Mouse (Mus musculus): ENCODE data around the gene Tmem56. TPM values are rescaled to one million over a fixed set of nuclear protein-coding genes. Genes with fewer than 3 reads are reported as not detected.

Tmem56 gene
- polyA plus RNA-seq (2016; fragmentation: Nextera tagmentation; extraction: Ambion mirVana): 0.84 and 1.1 TPM in 2 replicates

DNA sequence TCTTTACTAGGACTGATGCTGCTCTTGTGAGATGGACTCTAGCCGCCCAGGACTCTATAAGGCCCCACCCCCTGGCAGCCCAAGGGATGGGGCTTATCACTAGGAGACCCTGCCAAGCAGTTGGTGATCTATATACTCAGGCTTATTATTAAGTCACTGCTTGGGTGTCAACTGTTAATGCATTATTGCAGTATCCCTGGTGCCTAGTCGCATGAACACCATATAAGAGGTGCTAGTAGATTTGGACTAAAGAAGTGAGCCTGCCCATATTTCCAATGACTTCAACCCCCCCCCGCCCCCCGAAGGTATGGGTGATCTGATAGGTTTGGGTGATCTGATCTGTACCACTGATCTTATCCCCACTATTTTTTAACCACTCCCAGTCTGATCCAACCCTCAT lies at the start of gene Tmem56:
Tmem56 (minus strand) TSS at position 101 of the 400 bp plus-strand sequence.
- no peak within 1 kb of the TSS for H3K4me3 ChIP-seq
- no peak within 1 kb of the TSS for H3K27ac ChIP-seq
- H3K4me1 ChIP-seq (replicated peaks): no peaks in the 10 kb centered on the region
- DNase-seq (ENCODE audit: low spot score): no peak
- H3K27me3 ChIP-seq (ENCODE audit: insufficient read depth, poor library complexity, severe bottlenecking): no peaks in the 10 kb centered on the region
- H3K9me3 ChIP-seq: no peaks in the 10 kb centered on the region
- H3K36me3 ChIP-seq: no peaks in the 10 kb centered on the region
- WGBS: 82% methylated on average over 4 of the region's 4 CpGs

GRCm38 (mm10) chr3:121330244-121330646 lies 47.3 kb upstream of the Tmem56 start:
- Histone ChIP-seq H3K4me1 (replicated peaks) (no peaks in the 10 kb centered on the region), H3K9me3 (no peaks in the 10 kb centered on the region), H3K36me3 (no peaks in the 10 kb centered on the region), H3K27me3 (ENCODE audit: insufficient read depth, poor library complexity, severe bottlenecking) (no peaks in the 10 kb centered on the region), H3K27ac (no peak overlapping the region), H3K4me3 (no peak overlapping the region)
- no peak for DNase-seq (ENCODE audit: low spot score)
- 81% methylated on average over 7 of the region's 7 CpGs for WGBS

- Histone ChIP-seq H3K27ac (no peak overlapping the region), H3K9me3 (no peaks in the 10 kb centered on the region)
- WGBS: 85% methylated on average over 10 of the region's 10 CpGs
Measured at GRCm38 (mm10) chr3:121329647-121330046, 46.7 kb upstream of the Tmem56 start.

GRCm38 (mm10) chr3:121327406-121327805 lies 44.5 kb upstream of the Tmem56 start:
- WGBS: 88% methylated on average over 5 of the region's 5 CpGs
- H3K27ac ChIP-seq: no peak overlapping the region

More at GRCm38 (mm10) chr3:121329647-121330046, 46.7 kb upstream of the Tmem56 start:
- no peaks in the 10 kb centered on the region for H3K27me3 ChIP-seq (ENCODE audit: insufficient read depth, poor library complexity, severe bottlenecking)
- no peaks in the 10 kb centered on the region for H3K36me3 ChIP-seq
- DNase-seq (ENCODE audit: low spot score): no peak
- no peak overlapping the region for H3K4me3 ChIP-seq
- no peaks in the 10 kb centered on the region for H3K4me1 ChIP-seq (replicated peaks)

GRCm38 (mm10) chr3:121323371-121323770 lies 40.5 kb upstream of the Tmem56 start:
- Histone ChIP-seq H3K9me3 (no peaks in the 10 kb centered on the region), H3K27ac (no peak overlapping the region)
- 95% methylated on average over 15 of the region's 15 CpGs for WGBS

More at GRCm38 (mm10) chr3:121327406-121327805, 44.5 kb upstream of the Tmem56 start:
- DNase-seq (ENCODE audit: low spot score): no peak
- Histone ChIP-seq H3K4me3 (no peak overlapping the region), H3K4me1 (replicated peaks) (no peaks in the 10 kb centered on the region), H3K36me3 (peaks cover 18% of the 10 kb centered on the region), H3K9me3 (no peaks in the 10 kb centered on the region), H3K27me3 (ENCODE audit: insufficient read depth, poor library complexity, severe bottlenecking) (no peaks in the 10 kb centered on the region)

DNA sequence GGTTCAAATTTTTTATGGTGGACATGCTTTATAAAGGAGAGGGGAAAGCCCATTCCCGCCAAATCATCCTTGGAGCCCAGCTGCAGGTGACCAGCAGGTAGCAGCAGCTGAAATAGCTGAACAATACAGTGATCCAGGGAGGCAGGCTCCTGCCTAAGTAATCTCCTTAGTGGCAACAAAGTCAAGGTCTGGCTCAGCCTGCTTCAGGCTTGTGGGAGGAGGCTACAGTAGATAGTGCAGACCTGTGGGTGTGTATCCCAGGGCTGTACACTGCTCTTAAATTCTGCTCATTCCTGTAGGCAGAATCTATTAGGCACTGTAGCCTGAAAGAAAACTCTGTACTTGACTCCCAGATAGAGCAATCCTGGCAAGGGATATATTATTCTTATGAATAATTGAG lies 38.0 kb upstream of the Tmem56 start:
- peaks cover 4% of the 10 kb centered on the region for H3K9me3 ChIP-seq
- H3K4me3 ChIP-seq: no peak overlapping the region
- WGBS: 63% methylated on average over 1 of the region's 1 CpGs
- no peaks in the 10 kb centered on the region for H3K4me1 ChIP-seq (replicated peaks)
- no peaks in the 10 kb centered on the region for H3K27me3 ChIP-seq (ENCODE audit: insufficient read depth, poor library complexity, severe bottlenecking)
- no peak overlapping the region for H3K27ac ChIP-seq
- H3K36me3 ChIP-seq: peaks cover 39% of the 10 kb centered on the region
- DNase-seq (ENCODE audit: low spot score): no peak

More at GRCm38 (mm10) chr3:121323371-121323770, 40.5 kb upstream of the Tmem56 start:
- no peaks in the 10 kb centered on the region for H3K4me1 ChIP-seq (replicated peaks)
- peaks cover 25% of the 10 kb centered on the region for H3K36me3 ChIP-seq
- H3K27me3 ChIP-seq (ENCODE audit: insufficient read depth, poor library complexity, severe bottlenecking): no peaks in the 10 kb centered on the region
- DNase-seq (ENCODE audit: low spot score): no peak
- H3K4me3 ChIP-seq: no peak overlapping the region

GRCm38 (mm10) chr3:121319906-121320305 lies 37.0 kb upstream of the Tmem56 start:
- Histone ChIP-seq H3K36me3 (peaks cover 45% of the 10 kb centered on the region), H3K4me1 (replicated peaks) (no peaks in the 10 kb centered on the region), H3K27me3 (ENCODE audit: insufficient read depth, poor library complexity, severe bottlenecking) (no peaks in the 10 kb centered on the region), H3K9me3 (peaks cover 6% of the 10 kb centered on the region), H3K27ac (no peak overlapping the region), H3K4me3 (no peak overlapping the region)
- WGBS: 93% methylated on average over 6 of the region's 6 CpGs
- no peak for DNase-seq (ENCODE audit: low spot score)

GRCm38 (mm10) chr3:121315498-121315897 lies 32.6 kb upstream of the Tmem56 start:
- H3K9me3 ChIP-seq: peaks cover 6% of the 10 kb centered on the region
- 96% methylated on average over 7 of the region's 7 CpGs for WGBS
- H3K4me3 ChIP-seq: no peak overlapping the region
- peaks cover 22% of the 10 kb centered on the region for H3K36me3 ChIP-seq
- H3K27me3 ChIP-seq (ENCODE audit: insufficient read depth, poor library complexity, severe bottlenecking): no peaks in the 10 kb centered on the region
- no peak overlapping the region for H3K27ac ChIP-seq
- H3K4me1 ChIP-seq (replicated peaks): peaks cover 9% of the 10 kb centered on the region; the same call in 1 of the 2 replicates
- DNase-seq (ENCODE audit: low spot score): no peak

- 84% methylated on average over 6 of the region's 6 CpGs for WGBS
- Histone ChIP-seq H3K4me3 (no peak overlapping the region), H3K4me1 (replicated peaks) (peaks cover 9% of the 10 kb centered on the region; the same call in 1 of the 2 replicates), H3K27ac (no peak overlapping the region), H3K27me3 (ENCODE audit: insufficient read depth, poor library complexity, severe bottlenecking) (no peaks in the 10 kb centered on the region), H3K9me3 (peaks cover 6% of the 10 kb centered on the region), H3K36me3 (peaks cover 22% of the 10 kb centered on the region)
- DNase-seq (ENCODE audit: low spot score): no peak
Measured at GRCm38 (mm10) chr3:121314149-121314548, 31.3 kb upstream of the Tmem56 start.

GRCm38 (mm10) chr3:121312979-121313378 lies 30.1 kb upstream of the Tmem56 start:
- 63% methylated on average over 9 of the region's 9 CpGs for WGBS
- Histone ChIP-seq H3K36me3 (peaks cover 18% of the 10 kb centered on the region), H3K9me3 (peaks cover 6% of the 10 kb centered on the region), H3K4me1 (replicated peaks) (peaks cover 9% of the 10 kb centered on the region; the same call in 1 of the 2 replicates), H3K27ac (no peak overlapping the region), H3K4me3 (no peak overlapping the region), H3K27me3 (ENCODE audit: insufficient read depth, poor library complexity, severe bottlenecking) (no peaks in the 10 kb centered on the region)
- DNase-seq (ENCODE audit: low spot score): no peak

DNA sequence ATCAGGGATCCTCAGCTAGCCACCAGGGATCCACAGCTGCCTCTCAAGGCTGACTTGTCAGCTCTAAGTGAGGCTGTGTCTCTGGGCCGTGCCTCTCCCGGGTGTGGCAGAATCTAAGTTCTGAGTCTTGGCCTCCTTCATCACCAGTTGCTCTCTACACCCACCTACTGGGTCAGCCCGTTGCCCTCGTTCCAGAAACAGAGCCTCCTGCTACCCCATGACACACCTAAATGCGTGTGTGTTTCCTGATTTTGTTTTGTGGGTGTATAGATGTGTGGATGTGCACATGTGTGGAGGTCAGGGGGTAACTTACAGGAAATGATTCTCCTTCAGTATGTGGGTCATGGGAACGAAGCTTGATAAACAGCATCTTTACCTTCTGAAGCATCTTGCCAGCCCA lies 29.5 kb upstream of the Tmem56 start:
- peaks cover 9% of the 10 kb centered on the region; the same call in 1 of the 2 replicates for H3K4me1 ChIP-seq (replicated peaks)
- no peak overlapping the region for H3K4me3 ChIP-seq
- no peaks in the 10 kb centered on the region for H3K27me3 ChIP-seq (ENCODE audit: insufficient read depth, poor library complexity, severe bottlenecking)
- H3K9me3 ChIP-seq: peaks cover 6% of the 10 kb centered on the region
- WGBS: 84% methylated on average over 6 of the region's 6 CpGs
- H3K27ac ChIP-seq: no peak overlapping the region
- peaks cover 18% of the 10 kb centered on the region for H3K36me3 ChIP-seq
- DNase-seq (ENCODE audit: low spot score): no peak

DNA sequence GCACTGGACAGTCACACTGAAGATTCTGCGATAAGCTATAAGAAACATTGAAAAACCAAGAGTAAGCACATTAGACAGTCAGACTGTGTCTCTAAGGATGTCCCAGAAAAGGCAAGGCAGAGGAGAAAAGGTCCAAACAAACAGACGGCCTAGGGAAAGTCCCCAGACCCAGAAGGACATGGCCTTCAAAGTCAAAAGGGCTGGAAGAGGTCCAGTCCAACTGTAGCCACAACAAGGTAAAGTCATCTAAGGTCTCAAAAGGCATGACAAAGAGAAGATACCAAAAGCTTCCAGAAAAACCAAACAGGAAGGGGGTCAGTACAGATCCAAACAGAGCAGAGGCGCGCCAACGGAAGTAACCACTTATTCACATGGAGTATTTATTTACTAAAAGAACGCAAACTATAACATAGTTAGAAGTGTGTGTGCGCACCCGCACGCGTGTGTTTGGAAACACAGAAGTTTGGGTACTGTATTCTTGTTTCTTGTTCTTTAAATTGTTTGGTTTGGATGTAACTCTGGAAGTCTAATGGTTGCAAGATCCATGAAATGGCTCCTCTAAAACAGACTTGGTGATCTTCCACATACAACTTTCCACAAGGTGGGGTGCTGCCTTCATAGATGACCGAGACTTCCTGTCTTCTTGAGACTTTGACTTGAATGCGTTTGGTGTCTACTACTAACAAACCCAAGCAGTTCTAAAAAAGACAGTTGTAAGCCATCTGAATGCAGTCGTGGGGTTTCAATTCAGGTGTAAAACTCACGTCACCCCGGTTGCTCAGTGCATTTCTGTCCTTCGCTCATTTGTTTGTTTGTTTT lies 27.2 kb upstream of the Tmem56 start:
- Histone ChIP-seq H3K27me3 (ENCODE audit: insufficient read depth, poor library complexity, severe bottlenecking) (no peaks in the 10 kb centered on the region), H3K9me3 (no peaks in the 10 kb centered on the region), H3K4me1 (replicated peaks) (peaks cover 9% of the 10 kb centered on the region; the same call in 1 of the 2 replicates), H3K27ac (no peak overlapping the region), H3K4me3 (no peak overlapping the region), H3K36me3 (peaks cover 6% of the 10 kb centered on the region)
- WGBS: 92% methylated on average over 16 of the region's 16 CpGs
- DNase-seq (ENCODE audit: low spot score): no peak

DNA sequence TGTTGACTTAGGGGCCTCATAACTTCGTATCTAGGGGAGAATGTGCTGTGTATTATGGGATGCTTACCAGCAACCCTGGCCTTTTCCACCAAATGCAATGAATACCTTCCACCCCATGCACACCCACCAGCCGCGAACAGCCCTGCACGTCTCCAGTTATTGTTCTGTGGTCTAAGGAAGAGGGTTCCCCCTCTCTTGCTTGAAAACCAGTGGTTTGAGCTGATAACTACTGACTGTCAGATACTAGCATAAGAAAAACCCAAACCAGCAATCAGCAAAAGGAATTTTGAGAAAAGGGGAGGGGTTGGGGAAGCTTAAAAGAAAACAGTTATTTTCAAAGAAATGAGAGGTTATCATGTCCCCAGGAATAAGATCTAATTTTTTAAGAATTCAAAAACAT lies 26.5 kb upstream of the Tmem56 start:
- H3K4me1 ChIP-seq (replicated peaks): peaks cover 9% of the 10 kb centered on the region; the same call in 1 of the 2 replicates
- H3K4me3 ChIP-seq: no peak overlapping the region
- peaks cover 6% of the 10 kb centered on the region for H3K36me3 ChIP-seq
- DNase-seq (ENCODE audit: low spot score): no peak
- no peaks in the 10 kb centered on the region for H3K27me3 ChIP-seq (ENCODE audit: insufficient read depth, poor library complexity, severe bottlenecking)
- H3K27ac ChIP-seq: no peak overlapping the region
- WGBS: 90% methylated on average over 4 of the region's 4 CpGs
- H3K9me3 ChIP-seq: no peaks in the 10 kb centered on the region

Measured in hindbrain, embryonic 10.5 days (tissue).